Mouse (Mus musculus) frontal cortex, postnatal 36 days (tissue): ENCODE results near the gene Rere.

Source experiments
- DNase-seq, 2 experiments: peaks; one replicate each; pipeline ENCODE4 v3.0.0; 2022; ENCODE audit warnings: low spot score in 2 of 2

Rere gene

GRCm38 (mm10) chr4:150605804-150606203 is 324.4 kb downstream of the Rere start:
- no peak for DNase-seq

GRCm38 (mm10) chr4:150606449-150607161 is 325.2 kb downstream of the Rere start:
- no peak for DNase-seq

GRCm38 (mm10) chr4:150608670-150609069 is 327.2 kb downstream of the Rere start:
- DNase-seq: no peak

DNA sequence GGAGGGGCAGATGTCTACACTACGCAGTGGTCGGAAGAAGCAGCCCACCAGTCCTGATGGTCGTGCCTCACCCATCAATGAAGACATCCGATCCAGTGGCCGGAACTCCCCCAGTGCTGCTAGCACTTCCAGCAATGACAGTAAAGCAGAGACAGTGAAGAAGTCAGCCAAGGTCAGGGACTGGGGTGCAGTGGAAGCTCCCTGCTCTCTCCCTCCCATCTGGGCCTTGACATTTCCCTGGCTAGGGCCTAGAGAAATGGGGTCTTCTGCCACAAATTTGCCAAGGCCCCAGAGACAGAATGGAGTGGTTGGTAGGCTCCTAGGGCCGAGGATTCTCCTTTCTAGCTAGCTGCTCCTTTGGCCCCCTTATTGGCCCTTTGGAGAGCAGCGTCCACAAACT is 332.3 kb downstream of the Rere start:
- DNase-seq: no peak

- no peak for DNase-seq
Observed at GRCm38 (mm10) chr4:150615251-150616028, 334.0 kb downstream of the Rere start.

DNA sequence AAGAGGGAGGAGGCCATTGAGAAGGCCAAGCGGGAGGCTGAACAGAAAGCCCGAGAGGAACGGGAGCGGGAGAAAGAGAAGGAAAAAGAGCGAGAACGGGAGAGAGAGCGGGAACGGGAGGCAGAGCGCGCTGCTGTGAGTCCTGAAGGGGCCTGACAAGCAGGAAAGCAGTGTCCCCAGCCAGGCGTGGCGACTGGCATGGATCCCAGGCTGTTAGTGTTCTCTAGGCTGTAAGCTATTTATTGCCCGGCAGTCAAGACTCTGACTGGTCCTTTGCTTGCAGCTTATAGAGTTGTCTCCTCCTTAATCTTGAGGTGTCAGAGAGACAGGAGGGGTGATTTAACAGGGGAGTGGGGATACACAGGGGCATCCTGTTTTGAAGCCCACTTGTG is 334.6 kb downstream of the Rere start:
- no peak for DNase-seq

DNA sequence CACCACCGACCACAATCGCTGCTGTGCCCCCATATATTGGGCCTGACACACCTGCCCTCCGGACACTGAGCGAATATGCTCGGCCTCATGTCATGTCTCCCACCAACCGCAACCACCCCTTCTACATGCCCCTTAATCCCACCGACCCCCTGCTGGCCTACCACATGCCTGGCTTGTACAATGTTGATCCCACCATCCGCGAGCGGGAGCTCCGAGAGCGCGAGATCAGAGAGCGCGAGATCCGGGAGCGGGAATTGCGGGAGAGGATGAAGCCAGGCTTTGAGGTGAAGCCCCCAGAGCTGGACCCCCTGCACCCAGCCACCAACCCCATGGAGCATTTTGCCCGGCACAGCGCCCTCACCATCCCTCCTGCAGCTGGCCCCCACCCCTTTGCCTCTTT is 335.4 kb downstream of the Rere start:
- DNase-seq: no peak

GRCm38 (mm10) chr4:150619011-150619410 is 337.6 kb downstream of the Rere start:
- no peak for DNase-seq

DNA sequence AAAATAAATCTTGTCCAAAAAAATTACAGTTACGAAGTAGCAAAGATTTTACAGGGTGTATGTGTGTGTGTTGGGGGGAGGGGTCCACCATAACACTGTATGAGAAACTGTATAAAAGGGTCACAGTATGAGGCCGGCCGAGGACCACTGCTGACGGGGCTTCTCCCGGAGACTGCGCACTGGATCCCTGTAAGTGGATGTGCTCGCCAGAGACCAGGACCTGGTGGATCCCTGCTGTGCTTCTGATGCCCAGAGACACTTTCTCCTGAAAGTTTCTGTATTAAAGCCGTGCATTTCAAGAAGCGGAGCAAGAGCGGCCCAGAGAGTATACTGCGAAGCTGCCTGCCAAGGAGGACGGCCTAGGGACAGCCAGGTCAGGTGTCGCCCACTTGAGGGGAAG is 341.2 kb downstream of the Rere start:
- DNase-seq: no peak

DNA sequence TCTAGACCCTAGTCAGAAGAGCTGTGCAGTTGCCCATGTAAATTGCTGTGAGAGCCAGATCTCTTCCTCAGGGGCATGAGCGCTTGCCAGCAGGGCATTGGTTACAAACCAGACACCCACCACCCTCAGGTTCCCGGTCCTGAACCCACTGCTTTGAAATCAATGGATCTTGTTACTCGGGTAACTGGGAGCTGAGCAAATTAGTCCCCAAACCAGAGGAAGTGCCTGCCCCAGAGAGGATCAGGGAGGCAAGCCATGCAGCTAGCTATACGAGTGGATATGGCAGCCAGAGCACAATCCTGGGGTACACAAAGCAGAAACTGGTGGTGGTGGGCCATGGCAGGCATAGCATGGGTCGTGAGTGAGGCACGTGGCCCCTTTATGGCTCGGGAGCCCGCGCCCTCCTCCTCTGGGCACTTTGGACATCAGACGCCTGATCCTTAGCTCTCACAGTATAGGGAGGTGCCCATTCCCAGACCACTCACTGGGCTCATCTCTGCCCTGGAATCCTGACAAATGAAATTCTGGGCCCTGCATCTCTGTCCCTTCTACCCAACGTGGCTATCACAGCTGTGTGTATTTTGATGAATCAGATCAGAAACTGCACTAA is 342.9 kb downstream of the Rere start:
- no peak for DNase-seq

GRCm38 (mm10) chr4:150624933-150625332 is 343.5 kb downstream of the Rere start:
- DNase-seq: no peak

GRCm38 (mm10) chr4:150625425-150625824 is 344.0 kb downstream of the Rere start:
- peak; percentile 56 to 74 for DNase-seq

GRCm38 (mm10) chr4:150625951-150626732 is 344.7 kb downstream of the Rere start:
- peak; percentile 51 to 54 for DNase-seq

DNA sequence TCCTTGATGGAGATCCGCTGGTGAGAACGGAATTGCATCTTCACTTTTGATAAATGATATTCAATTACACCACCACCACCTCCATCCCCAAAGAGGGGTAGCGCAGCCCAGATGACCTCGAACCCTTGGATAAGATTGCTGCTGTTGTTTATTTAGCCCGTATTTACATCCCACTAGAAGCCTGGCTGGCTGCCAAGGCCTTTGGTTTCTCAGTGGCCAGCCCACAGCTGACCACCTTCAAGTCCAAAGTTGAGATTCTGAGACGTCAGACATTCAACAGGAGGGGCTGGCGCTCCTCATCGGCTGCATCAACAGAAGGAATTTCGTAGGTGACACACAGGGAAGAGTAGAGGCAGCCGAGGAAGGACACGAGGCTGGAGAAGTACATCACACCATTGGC is 347.8 kb downstream of the Rere start:
- DNase-seq: no peak

DNA sequence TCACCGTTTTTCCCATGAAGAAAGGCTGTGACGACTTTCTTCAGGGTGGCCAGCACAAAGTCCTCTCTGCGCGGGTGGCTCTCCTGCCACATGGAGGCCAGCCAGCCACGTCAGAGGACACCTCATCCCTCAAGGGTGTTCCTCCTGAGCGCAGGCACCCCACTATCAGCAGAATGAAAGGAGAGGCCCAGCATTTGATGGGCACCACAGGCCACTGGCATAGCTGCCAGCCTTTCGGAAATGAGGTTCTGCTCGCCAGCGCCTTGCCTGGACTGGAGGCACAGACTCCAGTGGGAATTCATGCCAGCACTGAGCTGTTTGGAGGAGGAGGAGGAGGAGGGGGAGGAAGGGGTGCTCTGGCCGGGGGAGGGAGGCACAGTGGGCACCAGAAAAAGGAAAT is 354.1 kb downstream of the Rere start:
- no peak for DNase-seq

GRCm38 (mm10) chr4:150636635-150637034 is 355.2 kb downstream of the Rere start:
- DNase-seq: no peak

GRCm38 (mm10) chr4:150644299-150644698 is 362.9 kb downstream of the Rere start:
- no peak for DNase-seq

DNA sequence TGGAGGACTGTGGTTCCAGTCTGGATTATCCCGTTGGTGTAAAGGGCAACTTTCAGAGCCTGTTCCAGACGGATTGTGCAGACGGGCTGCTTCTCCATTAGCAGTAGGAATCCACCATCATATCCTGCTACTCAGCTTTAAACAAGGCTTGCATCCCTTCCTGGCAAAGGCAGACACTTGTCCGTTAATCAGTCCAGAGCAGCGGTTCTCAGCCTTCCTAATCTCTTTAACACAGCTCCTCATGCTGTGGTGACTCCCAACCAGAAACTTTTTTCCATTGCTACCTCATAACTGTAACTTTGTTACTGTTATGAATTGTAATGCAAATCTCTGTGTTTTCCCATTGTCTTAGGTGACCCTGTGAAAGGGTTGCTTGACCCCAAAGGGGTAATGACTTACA is 367.9 kb downstream of the Rere start:
- no peak for DNase-seq

DNA sequence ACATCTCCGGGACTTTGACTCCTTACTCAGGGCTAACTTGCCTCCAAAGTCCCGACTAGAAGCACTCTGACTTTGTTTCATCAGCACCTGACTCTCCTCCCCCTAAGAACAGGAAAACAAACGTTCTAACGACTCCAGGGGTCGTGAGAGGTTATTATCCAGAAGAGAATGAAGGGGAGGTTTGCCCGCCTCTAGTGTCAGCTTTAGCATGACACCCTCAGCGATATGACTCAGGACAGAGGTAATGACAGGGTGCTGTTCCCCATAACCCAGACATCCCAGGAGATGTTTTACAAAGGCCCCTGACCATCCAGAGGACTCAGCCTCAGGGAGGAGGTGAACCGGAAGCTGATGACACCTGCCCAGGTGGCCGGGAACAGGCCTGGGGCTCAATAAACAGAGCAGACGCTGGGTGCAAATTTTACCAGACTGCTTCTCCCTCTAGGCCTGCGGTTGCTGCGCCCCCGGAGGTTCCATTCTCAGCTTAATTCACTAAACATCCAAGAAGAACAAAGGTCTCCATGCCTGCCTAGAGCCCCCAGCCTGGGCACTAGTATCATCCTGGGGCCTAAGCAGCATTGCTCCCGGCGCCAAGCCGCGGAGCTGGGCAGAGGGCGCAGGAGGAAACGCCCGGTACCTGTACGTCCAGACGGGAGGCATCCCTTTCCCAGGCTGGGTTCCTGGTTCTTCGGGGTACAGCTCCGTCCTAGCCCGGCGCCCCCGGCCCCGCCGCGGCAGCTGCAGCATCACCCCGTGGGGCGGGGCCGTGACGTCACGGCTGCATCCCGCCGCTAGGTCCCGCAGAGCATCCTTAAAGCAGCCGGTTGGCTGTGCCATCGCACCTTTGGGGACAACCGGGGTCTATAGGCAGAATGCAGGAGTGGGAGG is 370.2 kb downstream of the Rere start, which contains the start of gene Slc45a1:
Slc45a1 (minus strand) TSS at position 785 of the 888 bp plus-strand sequence.
- peak; percentile 55 to 56 for DNase-seq

DNA sequence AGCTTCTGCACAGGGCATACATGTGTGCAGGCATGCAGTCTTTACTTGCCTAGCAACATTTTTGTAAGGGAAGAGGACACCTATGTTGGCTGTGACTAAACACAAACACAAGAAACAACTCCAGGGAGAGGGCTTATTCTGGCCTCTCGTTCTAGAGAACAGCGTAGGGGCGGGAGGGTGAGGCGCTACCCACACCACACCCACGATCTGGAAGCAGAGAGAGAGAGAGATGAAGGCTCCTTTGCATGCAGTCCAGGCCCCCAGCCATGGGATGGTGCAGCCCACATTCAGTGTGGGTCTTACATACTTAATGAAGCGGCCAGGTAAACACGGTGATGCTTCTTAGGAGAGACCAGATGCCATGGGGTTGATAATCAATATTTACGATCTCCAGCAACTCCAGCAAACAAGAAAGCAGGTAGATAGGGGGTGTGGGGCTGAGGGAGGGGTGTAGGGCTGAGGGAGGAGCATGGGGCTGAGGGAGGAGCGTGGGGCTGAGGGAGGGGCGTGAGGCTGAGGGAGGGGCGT is 371.7 kb downstream of the Rere start:
- DNase-seq: no peak

- peak; percentile 84 to 86 for DNase-seq
Observed at GRCm38 (mm10) chr4:150655989-150656388, 374.5 kb downstream of the Rere start.
